Mouse (Mus musculus): ENCODE measurements at regions not wholly inside any gene's neighbourhood (a gene's known extent, or its start where the extent isn't known, plus 50 kb on each side); places are given as distances from the start of the nearest gene placed in this dataset.

DNA sequence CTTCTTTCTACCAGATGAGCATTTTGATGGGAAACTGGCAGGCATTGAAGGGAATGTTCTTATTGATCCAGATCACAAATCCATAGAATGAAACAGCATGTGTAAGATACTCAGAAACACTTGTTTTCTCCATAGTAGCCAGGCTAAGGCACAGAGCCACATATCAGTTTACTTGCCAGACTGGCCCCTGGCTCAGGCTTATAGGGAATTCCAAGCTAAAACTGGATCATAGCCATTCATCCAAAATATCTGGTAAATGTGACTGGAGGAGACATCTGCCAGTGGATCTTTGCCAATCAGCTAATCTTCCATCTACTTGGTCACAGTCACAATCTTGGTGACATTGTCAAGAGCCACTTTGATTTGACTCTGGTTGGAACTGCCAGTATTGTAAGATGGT lies 1684.7 kb upstream of the Gm38303 start:
- no peaks in the 10 kb centered on the region for H3K4me1 ChIP-seq (ENCODE audit: control insufficient read depth, insufficient read depth, low read length)
- H3K27ac ChIP-seq (ENCODE audit: insufficient read depth, low read length), result no peak overlapping the region
- no peak for TF ChIP-seq POLR2A (IDR thresholded peaks at IDR 0.05; ENCODE audit: borderline replicate concordance, insufficient read depth, low read length)
- no peak for TF ChIP-seq CTCF (IDR thresholded peaks at IDR 0.05; ENCODE audit: borderline replicate concordance, insufficient read depth, low read depth, low read length)
- no peaks in the 10 kb centered on the region for H3K27me3 ChIP-seq (ENCODE audit: control insufficient read depth, insufficient read depth, low read length)
- peak in 1 of 2 experiments; percentile 1 for DNase-seq
- no peak overlapping the region for H3K4me3 ChIP-seq (replicated peaks; ENCODE audit: insufficient read depth, low read depth, low read length)

DNA sequence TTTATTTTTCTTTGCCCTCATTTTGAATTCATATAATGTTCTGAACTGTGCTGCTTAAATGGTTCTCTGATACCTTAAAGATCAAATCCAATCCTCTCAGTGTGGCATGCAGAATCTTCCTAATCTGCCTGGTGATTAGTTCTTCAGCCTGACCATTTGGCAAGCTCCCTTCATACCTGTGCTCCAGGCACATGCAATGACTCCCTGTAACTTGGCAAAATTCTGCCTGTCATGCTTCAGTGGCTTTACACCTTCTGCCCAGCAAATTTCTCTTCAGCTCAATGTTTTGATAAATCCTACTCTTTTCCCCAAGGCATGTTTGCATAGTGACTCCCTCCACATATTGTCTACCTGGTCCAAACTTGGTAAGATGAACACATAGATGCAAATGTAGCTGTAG lies 1656.8 kb upstream of the Gm38303 start:
- Histone ChIP-seq H3K27me3 (ENCODE audit: control insufficient read depth, insufficient read depth, low read length) (no peaks in the 10 kb centered on the region), H3K4me1 (ENCODE audit: control insufficient read depth, insufficient read depth, low read length) (no peaks in the 10 kb centered on the region), H3K27ac (ENCODE audit: insufficient read depth, low read length) (no peak overlapping the region), H3K4me3 (replicated peaks; ENCODE audit: insufficient read depth, low read depth, low read length) (no peak overlapping the region)
- no peak for TF ChIP-seq CTCF (IDR thresholded peaks at IDR 0.05; ENCODE audit: borderline replicate concordance, insufficient read depth, low read depth, low read length)
- no peak for TF ChIP-seq POLR2A (IDR thresholded peaks at IDR 0.05; ENCODE audit: borderline replicate concordance, insufficient read depth, low read length)
- peak in 1 of 2 experiments; percentile 2 for DNase-seq
